Mouse (Mus musculus): ENCODE results near the gene Gm14305. TPM values are rescaled to one million over a fixed set of nuclear protein-coding genes. Genes with fewer than 3 reads are reported as not detected.

Gene Gm14305
- 27.1 and 29.7 TPM in 2 replicates for polyA plus RNA-seq (2015; fragmentation: Nextera tagmentation; extraction: Ambion mirVana)

GRCm38 (mm10) chr2:176708051-176708450, at the start of gene Gm14305:
TSS of gene Gm14305 (plus strand) at chr2:176708328.

GRCm38 (mm10) chr2:176670222-176670621, 37.9 kb upstream of the Gm14305 start, which contains the start of gene Zfp973:
TSS of gene Zfp973 (plus strand) at chr2:176670522.

Other genes with a start within 250 kb of the Gm14305 start
- gene Gm14434, start 221.5 kb upstream of the Gm14305 start, polyA plus RNA-seq (2015; fragmentation: Nextera tagmentation; extraction: Ambion mirVana) = 7.4 and 13.8 TPM in 2 replicates
- gene Zfp967, start 187.3 kb upstream of the Gm14305 start, polyA plus RNA-seq (2015; fragmentation: Nextera tagmentation; extraction: Ambion mirVana) = not detected in 2 replicates
- 6.6 and 16.6 TPM in 2 replicates for gene Gm14308, start 72.0 kb upstream of the Gm14305 start, polyA plus RNA-seq (2015; fragmentation: Nextera tagmentation; extraction: Ambion mirVana)
- 8.5 and 10.5 TPM in 2 replicates for gene Zfp973, start 37.8 kb upstream of the Gm14305 start, polyA plus RNA-seq (2015; fragmentation: Nextera tagmentation; extraction: Ambion mirVana)
- 24.2 and 31.0 TPM in 2 replicates for gene Gm14295, start 90.3 kb downstream of the Gm14305 start, polyA plus RNA-seq (2015; fragmentation: Nextera tagmentation; extraction: Ambion mirVana)
- gene Gm14408, start 122.8 kb downstream of the Gm14305 start, polyA plus RNA-seq (2015; fragmentation: Nextera tagmentation; extraction: Ambion mirVana) = not detected in 2 replicates
- gene Gm14296, start 219.5 kb downstream of the Gm14305 start, polyA plus RNA-seq (2015; fragmentation: Nextera tagmentation; extraction: Ambion mirVana) = 8.2 and 8.8 TPM in 2 replicates